Mouse (Mus musculus): ENCODE results near the gene Rnf6. TPM values are rescaled to one million over a fixed set of nuclear protein-coding genes. Genes with fewer than 3 reads are reported as not detected.
A peak's percentile ranks its signal among the peaks of the same experiment; 100 is the strongest.

The Rnf6 gene
- polyA plus RNA-seq, 1 experiment from 2014 or later = 24.2 TPM

DNA sequence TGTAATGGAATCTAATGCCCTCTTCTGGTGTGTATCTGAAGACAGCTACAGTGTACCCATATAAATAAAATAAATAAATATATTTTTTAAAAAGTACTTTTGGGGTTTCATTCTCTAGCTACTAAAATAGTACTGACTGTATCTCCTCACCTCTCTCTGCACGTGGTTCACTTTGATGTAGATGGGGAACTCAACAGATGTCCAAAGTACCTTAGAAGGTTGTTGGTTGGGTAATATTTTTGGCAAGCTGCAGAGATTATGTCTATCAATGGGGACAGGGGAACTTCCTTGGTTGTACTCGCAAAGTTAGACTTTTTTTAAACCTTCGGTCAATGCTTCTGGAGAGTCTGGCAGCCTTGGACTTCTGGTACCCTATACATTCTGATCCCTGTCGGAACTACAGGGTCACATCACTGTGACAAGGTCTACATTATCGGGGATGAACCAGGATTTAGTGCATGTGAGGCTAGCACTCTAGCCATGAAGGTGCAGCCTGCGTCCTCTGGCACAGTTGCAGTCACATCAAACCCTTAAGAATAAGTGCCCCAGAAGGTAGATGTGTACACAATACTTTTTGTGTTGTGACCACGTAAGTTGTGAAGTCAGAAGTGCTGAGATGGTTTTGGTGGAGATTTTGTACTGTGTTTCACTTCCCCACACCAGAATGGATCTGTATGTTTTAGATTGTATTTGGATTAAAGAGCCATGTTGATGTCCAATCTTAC, 24.5 kb upstream of the Rnf6 start:
- Histone ChIP-seq H3K9me3 (replicated peaks) (no peaks in the 10 kb centered on the region), H3K27ac (replicated peaks) (no peak overlapping the region), H3K27me3 (ENCODE audit: low read depth, poor library complexity, severe bottlenecking) (no peaks in the 10 kb centered on the region), H3K4me3 (no peak overlapping the region), H3K4me1 (peaks cover 13% of the 10 kb centered on the region; the same call in 1 of the 2 replicates), H3K36me3 (peaks cover 19% of the 10 kb centered on the region)
- 96% methylated on average over 7 of the region's 7 CpGs for WGBS
- no peak for DNase-seq (ENCODE audit: low spot score)

DNA sequence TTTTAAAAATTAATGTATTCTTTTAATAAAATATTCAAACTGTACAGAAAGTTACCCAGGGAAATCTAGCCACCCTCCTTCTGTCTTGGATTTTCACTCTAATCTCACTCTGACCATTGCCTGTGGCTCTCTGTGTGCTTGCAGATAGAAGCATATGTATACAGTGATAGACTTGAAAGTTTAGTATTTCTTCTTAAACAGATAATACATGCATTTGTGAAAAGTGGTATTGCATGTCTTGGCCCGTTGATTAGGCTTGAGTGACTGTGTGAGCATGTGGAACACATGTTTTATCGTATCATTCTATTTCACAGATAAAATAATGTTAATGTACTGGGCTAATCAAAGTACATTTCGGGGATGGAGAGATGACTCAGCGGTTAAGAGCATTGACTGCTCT, 23.8 kb upstream of the Rnf6 start:
- Histone ChIP-seq H3K4me1 (peaks cover 13% of the 10 kb centered on the region; the same call in 1 of the 2 replicates), H3K27ac (replicated peaks) (no peak overlapping the region), H3K36me3 (peaks cover 18% of the 10 kb centered on the region), H3K4me3 (no peak overlapping the region), H3K27me3 (ENCODE audit: low read depth, poor library complexity, severe bottlenecking) (no peaks in the 10 kb centered on the region), H3K9me3 (replicated peaks) (no peaks in the 10 kb centered on the region)
- no peak for DNase-seq (ENCODE audit: low spot score)
- WGBS = 96% methylated on average over 4 of the region's 4 CpGs

DNA sequence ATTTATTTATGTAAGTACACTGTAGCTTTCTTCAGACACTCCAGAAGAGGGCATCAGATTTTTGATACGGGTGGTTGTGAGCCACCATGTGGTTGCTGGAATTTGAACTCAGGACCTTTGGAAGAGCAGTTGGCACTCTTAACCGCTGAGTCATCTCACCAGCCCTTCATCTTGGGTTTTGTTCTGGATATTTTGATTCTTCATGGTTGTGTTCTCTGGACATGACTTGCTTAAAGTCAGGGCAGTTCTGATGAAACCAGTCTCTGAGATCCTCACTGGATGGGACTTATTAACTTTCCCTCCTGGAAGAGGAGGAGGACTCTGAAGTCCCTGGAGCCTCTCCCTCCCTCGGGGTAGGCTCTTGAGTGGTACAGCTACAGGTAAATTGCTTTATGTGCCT, 19.8 kb upstream of the Rnf6 start:
- no peak overlapping the region for H3K27ac ChIP-seq (replicated peaks)
- DNase-seq (ENCODE audit: low spot score) = no peak
- WGBS = 93% methylated on average over 3 of the region's 3 CpGs

DNA sequence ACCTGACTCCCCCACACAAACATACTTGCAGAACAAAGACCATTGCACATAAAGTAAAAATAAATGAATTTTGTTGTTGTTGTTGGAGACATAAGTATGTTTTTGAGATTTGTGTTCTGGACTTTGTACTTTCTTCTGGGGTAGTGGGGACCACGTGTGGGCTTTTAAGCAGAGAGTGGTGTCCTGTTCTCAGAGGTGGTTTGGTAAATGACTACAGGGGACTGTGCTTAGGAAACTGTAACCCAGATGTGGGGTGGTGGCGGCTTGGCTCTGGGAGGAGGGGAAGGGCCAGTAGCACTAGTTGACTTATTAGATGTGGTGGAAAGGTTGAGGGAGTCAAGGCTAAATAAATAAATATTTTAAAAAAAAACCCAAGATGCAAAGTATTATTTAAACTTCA, 19.4 kb upstream of the Rnf6 start:
- DNase-seq (ENCODE audit: low spot score) = no peak
- H3K4me3 ChIP-seq = no peak overlapping the region
- 92% methylated on average over 2 of the region's 2 CpGs for WGBS
- H3K9me3 ChIP-seq (replicated peaks) = no peaks in the 10 kb centered on the region
- peaks cover 26% of the 10 kb centered on the region for H3K36me3 ChIP-seq
- no peaks in the 10 kb centered on the region for H3K27me3 ChIP-seq (ENCODE audit: low read depth, poor library complexity, severe bottlenecking)
- H3K4me1 ChIP-seq = no peaks in the 10 kb centered on the region
- no peak overlapping the region for H3K27ac ChIP-seq (replicated peaks)

More for the DNA sequence above, 19.8 kb upstream of the Rnf6 start:
- no peaks in the 10 kb centered on the region for H3K4me1 ChIP-seq
- peaks cover 23% of the 10 kb centered on the region for H3K36me3 ChIP-seq
- H3K9me3 ChIP-seq (replicated peaks) = no peaks in the 10 kb centered on the region
- H3K4me3 ChIP-seq = no peak overlapping the region
- H3K27me3 ChIP-seq (ENCODE audit: low read depth, poor library complexity, severe bottlenecking) = no peaks in the 10 kb centered on the region

DNA sequence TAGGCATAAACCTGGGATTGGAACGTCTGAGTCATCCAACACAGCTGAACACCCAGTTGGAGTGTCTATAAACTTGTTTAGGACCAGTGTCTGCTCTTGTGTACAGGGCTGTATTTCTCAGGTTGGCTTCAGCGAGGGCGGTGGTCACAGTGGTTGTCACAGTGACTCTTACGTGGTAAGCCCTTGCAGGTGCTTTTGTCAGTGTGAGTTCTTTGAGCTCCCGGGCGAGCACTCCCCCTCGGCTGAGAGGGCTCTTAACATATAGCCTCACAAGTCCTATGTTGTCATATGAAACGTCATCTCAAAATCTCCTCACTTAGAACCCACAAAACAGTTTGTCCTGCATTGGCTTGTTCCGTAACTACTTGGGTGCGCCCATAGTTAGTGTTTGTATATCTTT, 16.9 kb upstream of the Rnf6 start:
- peaks cover 7% of the 10 kb centered on the region for H3K4me1 ChIP-seq
- no peaks in the 10 kb centered on the region for H3K27me3 ChIP-seq (ENCODE audit: low read depth, poor library complexity, severe bottlenecking)
- H3K9me3 ChIP-seq (replicated peaks) = no peaks in the 10 kb centered on the region
- H3K36me3 ChIP-seq = peaks cover 22% of the 10 kb centered on the region
- H3K4me3 ChIP-seq = no peak overlapping the region
- WGBS = 90% methylated on average over 10 of the region's 10 CpGs
- DNase-seq (ENCODE audit: low spot score) = no peak
- no peak overlapping the region for H3K27ac ChIP-seq (replicated peaks)

DNA sequence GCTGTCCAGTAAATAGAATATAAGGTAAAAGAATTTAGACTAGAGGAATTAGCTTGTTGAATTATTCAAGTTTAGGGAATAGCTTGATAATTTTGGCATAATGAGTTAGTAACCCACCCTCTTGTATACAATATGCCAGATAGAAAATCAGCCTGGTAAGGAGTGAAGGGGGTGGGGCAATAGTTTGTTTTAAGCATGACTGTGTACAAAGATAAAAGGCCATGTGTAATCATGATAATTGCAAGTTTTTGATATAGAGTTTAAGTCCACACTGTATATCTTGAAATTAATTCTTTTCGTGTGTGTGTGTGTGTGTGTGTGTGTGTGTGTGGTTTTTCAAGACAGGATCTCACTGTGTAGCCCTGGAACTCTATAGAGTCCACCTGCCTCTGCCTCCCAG, 13.0 kb upstream of the Rnf6 start:
- Histone ChIP-seq H3K36me3 (peaks cover 21% of the 10 kb centered on the region), H3K4me1 (peaks cover 23% of the 10 kb centered on the region)

DNA sequence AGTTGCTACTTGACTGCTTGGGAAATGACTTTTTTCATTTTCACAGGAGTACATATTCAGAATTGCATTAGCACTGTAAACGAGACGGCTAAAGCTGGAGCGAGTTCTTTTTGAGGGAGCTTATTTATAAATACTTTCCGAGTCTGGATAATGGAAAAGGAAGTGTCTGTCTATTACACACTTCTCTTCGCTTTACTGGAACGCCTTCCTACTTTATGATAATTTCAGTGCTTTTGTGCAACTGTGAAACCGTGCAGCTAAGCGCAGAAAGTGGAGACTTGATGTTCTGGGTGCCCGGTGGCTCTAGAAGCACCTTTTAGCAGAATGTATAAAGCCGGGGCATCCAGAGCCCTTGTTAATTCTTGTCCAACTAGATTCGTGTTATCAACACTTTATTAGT, 11.5 kb upstream of the Rnf6 start:
- DNase-seq (ENCODE audit: low spot score) = no peak
- no peaks in the 10 kb centered on the region for H3K9me3 ChIP-seq (replicated peaks)
- peaks cover 12% of the 10 kb centered on the region for H3K36me3 ChIP-seq
- no peak overlapping the region for H3K27ac ChIP-seq (replicated peaks)
- peak overlapping the region; percentile 87 for H3K4me3 ChIP-seq
- WGBS = 86% methylated on average over 11 of the region's 11 CpGs
- H3K27me3 ChIP-seq (ENCODE audit: low read depth, poor library complexity, severe bottlenecking) = no peaks in the 10 kb centered on the region
- H3K4me1 ChIP-seq = peaks cover 23% of the 10 kb centered on the region

More for the DNA sequence above, 13.0 kb upstream of the Rnf6 start:
- no peak overlapping the region for H3K27ac ChIP-seq (replicated peaks)
- WGBS = 87% methylated on average over 1 of the region's 1 CpGs
- no peak overlapping the region for H3K4me3 ChIP-seq
- no peaks in the 10 kb centered on the region for H3K27me3 ChIP-seq (ENCODE audit: low read depth, poor library complexity, severe bottlenecking)
- no peaks in the 10 kb centered on the region for H3K9me3 ChIP-seq (replicated peaks)
- no peak for DNase-seq (ENCODE audit: low spot score)

DNA sequence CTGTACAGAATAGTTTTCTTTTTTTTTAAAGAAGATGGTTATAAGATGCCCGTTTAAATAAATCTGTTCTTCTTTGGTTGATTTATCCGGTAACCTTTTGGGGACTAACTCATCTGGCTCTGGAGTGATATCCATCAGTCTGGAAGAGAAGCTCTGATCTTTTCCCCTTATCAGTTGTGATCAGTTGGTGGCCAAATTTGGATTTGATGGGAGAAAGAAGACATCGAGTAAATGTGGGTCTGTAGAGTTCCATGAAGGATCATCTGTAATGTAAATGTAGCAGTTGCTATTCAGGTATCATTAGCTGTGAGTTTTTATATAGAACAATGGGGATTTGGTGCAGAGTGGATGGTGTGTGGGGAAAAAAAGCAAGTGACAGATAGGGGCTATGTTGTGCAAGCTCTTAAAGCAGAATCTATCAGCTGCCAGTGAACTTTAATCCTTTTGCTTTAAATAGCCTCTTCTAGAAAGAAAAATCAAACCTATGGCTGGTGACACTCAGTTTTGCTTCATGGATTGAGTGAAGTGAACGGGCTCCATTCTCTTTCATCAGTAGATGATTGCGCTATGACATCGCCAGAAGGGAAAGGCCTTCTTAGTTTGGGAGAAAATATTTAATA, 10.8 kb upstream of the Rnf6 start:
- Histone ChIP-seq H3K36me3 (peaks cover 8% of the 10 kb centered on the region), H3K9me3 (replicated peaks) (no peaks in the 10 kb centered on the region), H3K4me3 (peak overlapping the region; percentile 87), H3K27me3 (ENCODE audit: low read depth, poor library complexity, severe bottlenecking) (no peaks in the 10 kb centered on the region), H3K4me1 (peaks cover 23% of the 10 kb centered on the region), H3K27ac (replicated peaks) (peak overlapping the region; percentile 97)
- 45% methylated on average over 6 of the region's 6 CpGs for WGBS
- no peak for DNase-seq (ENCODE audit: low spot score)

DNA sequence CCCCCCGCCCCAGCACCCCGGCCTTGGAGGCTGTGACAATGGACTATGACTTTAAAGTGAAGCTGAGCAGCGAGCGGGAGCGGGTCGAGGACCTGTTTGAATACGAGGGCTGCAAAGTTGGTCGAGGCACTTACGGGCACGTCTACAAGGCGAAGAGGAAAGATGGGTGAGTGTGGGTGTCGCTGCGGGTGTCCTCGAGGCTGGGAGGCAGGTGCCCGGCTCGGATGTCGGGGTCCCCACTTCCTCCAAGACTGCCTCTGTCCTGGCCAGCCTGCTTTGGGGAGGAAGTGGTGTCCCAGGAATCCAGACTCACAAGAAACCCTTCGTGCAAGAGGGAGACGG, 10.3 kb upstream of the Rnf6 start:
- Histone ChIP-seq H3K27ac (replicated peaks) (peak overlapping the region; percentile 97), H3K9me3 (replicated peaks) (no peaks in the 10 kb centered on the region), H3K27me3 (ENCODE audit: low read depth, poor library complexity, severe bottlenecking) (no peaks in the 10 kb centered on the region), H3K4me1 (peaks cover 23% of the 10 kb centered on the region), H3K36me3 (0 out of 2 replicates have a peak, but pooled peaks cover 5% of the 10 kb centered on the region), H3K4me3 (peak overlapping the region; percentile 87)
- 0% methylated on average over 19 of the region's 19 CpGs for WGBS
- DNase-seq (ENCODE audit: low spot score) = peak; percentile 55

DNA sequence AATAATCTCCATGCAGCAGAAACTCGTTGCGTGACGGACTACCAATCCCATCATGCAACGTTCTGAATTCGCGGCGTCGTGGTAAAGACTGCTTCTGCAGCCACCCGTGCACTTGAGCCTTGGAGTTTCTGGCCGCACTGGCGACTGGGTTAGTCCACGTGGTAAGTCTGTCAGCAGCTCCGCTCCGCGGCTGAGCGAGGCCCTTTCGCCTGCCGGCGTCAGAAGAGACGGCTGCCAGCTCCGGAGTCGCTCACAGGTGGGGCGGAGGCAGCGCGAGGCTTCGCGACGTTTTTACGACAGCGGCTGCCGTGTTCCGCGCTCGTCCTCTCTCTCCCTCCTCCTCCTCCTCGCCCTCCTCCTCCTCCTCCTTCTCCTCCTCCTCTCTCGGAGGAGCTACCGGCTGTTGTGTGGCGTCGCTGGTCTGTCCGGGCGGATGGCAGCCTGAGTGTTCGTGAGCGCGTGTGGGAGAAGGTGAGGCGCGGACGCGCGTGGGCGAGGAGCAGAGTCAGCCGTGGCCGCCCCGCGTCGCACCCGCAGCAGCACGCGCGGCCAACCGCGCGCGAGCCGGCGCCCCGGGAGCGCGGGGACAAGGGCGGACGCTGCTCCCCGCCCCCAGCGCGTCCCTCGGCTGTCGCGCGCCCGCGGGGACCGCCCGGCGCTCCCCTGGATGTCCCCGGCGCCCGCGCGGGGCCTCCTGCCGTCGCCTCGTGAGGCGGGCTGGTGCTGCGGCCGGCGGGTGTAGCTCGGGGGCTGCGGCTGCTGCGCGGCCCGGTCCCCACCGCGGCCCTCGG, 9.7 kb upstream of the Rnf6 start, which contains the start of gene Cdk8:
TSS of gene Cdk8 (plus strand) at position 367 of the 791 bp plus-strand sequence.
- under 1% methylated on average over 88 of the region's 102 CpGs for WGBS

DNA sequence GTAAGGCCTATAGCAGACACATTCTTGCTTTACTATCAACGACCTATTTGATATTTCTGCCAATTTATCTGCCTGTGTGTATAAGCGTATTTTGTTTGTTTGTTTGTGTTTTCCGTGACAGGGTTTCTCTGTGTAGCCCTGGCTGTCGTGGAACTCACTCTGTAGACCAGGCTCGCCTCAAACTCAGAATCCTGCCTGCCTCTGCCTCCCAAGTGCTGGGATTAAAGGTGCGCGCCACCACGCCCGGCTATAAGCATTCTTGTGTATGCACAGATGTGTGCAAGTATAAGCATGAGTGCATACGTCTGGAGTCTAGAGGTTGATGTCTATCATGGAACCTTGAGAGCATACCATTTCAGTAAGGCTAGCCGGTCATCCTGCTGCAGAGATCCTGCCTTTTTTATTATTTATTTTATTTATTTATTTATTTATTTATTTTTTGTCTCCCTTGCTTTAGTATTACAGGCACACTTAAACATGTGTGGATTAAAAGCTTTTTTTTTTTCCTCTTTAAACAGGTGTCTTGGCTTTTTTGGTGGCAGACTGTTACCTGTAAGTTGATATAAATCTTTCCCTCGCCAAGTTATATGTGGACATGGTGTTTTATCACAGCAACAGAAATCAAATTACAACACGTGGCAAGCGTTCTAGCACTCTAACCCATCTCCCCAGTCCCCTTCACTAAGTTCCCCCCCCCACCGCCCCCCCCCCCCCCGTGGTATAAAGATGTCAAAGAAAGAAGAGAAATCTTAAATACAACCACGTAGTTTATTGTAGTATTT, 8.7 kb upstream of the Rnf6 start:
- no peaks in the 10 kb centered on the region for H3K27me3 ChIP-seq (ENCODE audit: low read depth, poor library complexity, severe bottlenecking)
- WGBS = 60% methylated on average over 17 of the region's 17 CpGs
- H3K36me3 ChIP-seq = no peaks in the 10 kb centered on the region
- DNase-seq (ENCODE audit: low spot score) = no peak
- peaks cover 23% of the 10 kb centered on the region for H3K4me1 ChIP-seq
- H3K27ac ChIP-seq (replicated peaks) = peak overlapping the region; percentile 97
- no peaks in the 10 kb centered on the region for H3K9me3 ChIP-seq (replicated peaks)
- peak overlapping the region; percentile 87 for H3K4me3 ChIP-seq

More for the DNA sequence above, 9.7 kb upstream of the Rnf6 start, which contains the start of gene Cdk8:
- Histone ChIP-seq H3K4me1 (peaks cover 23% of the 10 kb centered on the region), H3K9me3 (replicated peaks) (no peaks in the 10 kb centered on the region), H3K27ac (replicated peaks) (peak within 1 kb of the TSS; percentile 97), H3K4me3 (peak within 1 kb of the TSS; percentile 87), H3K36me3 (0 out of 2 replicates have a peak, but pooled peaks cover 5% of the 10 kb centered on the region), H3K27me3 (ENCODE audit: low read depth, poor library complexity, severe bottlenecking) (no peaks in the 10 kb centered on the region)
- peak; percentile 96 for DNase-seq (ENCODE audit: low spot score)

DNA sequence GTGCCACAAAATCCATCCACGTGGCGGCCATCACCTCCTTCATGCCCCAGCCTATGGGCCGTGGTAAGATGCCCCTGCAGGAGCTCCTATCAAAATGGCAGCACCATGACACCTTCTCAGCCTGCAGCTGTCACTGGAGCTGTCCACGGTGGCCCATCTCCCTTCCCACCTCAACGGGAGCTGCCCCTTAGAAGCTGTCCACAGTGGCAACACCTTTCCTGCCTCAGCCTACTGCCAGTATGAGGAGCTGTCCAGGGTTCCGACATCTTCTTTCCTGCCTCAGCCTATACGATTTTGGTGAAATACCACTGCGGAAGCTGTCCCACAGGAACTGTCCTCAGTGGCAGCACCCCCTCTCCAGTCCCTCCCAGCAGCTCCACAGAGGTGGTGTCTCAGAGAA, 6.1 kb upstream of the Rnf6 start:
- WGBS = 86% methylated on average over 8 of the region's 8 CpGs
- no peak for DNase-seq (ENCODE audit: low spot score)
- no peaks in the 10 kb centered on the region for H3K36me3 ChIP-seq
- H3K27ac ChIP-seq (replicated peaks) = no peak overlapping the region
- no peak overlapping the region for H3K4me3 ChIP-seq
- peaks cover 8% of the 10 kb centered on the region for H3K4me1 ChIP-seq
- no peaks in the 10 kb centered on the region for H3K27me3 ChIP-seq (ENCODE audit: low read depth, poor library complexity, severe bottlenecking)
- no peaks in the 10 kb centered on the region for H3K9me3 ChIP-seq (replicated peaks)
